Mouse (Mus musculus) heart, embryonic 14.5 days (tissue): ENCODE measurements around the gene Ccndbp1. TPM values are rescaled to one million over a fixed set of nuclear protein-coding genes. Genes with fewer than 3 reads are reported as not detected.
"Not testable (repeated sequence)": the region's sequence is repeated elsewhere in the genome, so short reads cannot be mapped to it uniquely, and the experiment has no call there.

Experiments used
- ATAC-seq: fragments of 200-750 bp; cut with Nextera tagmentation; 2 replicates; pipeline ENCODE4 v1.8.0; 2017; ENCODE audit warnings: low read depth, moderate TSS enrichment; ENCODE audit not compliant: insufficient number of reproducible peaks, insufficient read depth, low FRiP score
- H3K27ac ChIP-seq, 2 experiments: fragments of 200-500 bp in 1 of 2; fragments of 300-500 bp in 1 of 2; sonication (generic) in 1 of 2; replicated peaks in 1 of 2; 2 replicates each; pipeline ENCODE4 v1.5.1; 2012 to 2014; ENCODE audit warnings: low read depth in 2 of 2, low read length in 2 of 2, control low read depth in 1 of 2, mild to moderate bottlenecking in 1 of 2, mixed read lengths in 1 of 2; ENCODE audit not compliant: control insufficient read depth in 1 of 2, insufficient read depth in 1 of 2
- H3K27me3 ChIP-seq: fragments of 300-500 bp; sonication (generic); 2 replicates; pipeline ENCODE4 v1.6.1; 2014; ENCODE audit warnings: mild to moderate bottlenecking, low read length, control low read depth; ENCODE audit not compliant: control insufficient read depth, insufficient read depth
- H3K36me3 ChIP-seq: fragments of 300-500 bp; sonication (generic); 2 replicates; pipeline ENCODE4 v1.6.1; 2014; ENCODE audit warnings: mild to moderate bottlenecking, control low read depth, low read length, mixed read lengths; ENCODE audit not compliant: control insufficient read depth, insufficient read depth
- H3K4me1 ChIP-seq, 2 experiments: fragments of 200-500 bp in 1 of 2; fragments of 300-500 bp in 1 of 2; sonication (generic) in 1 of 2; 2 replicates each; pipeline ENCODE4 v1.6.1; 2012 to 2014; ENCODE audit warnings: low read length in 2 of 2, control low read depth in 1 of 2, mixed read lengths in 1 of 2; ENCODE audit not compliant: control insufficient read depth in 2 of 2, insufficient read depth in 2 of 2
- H3K4me2 ChIP-seq: fragments of 300-500 bp; sonication (generic); 2 replicates; pipeline ENCODE4 v1.6.1; 2014; ENCODE audit warnings: mild to moderate bottlenecking, low read length
- H3K4me3 ChIP-seq, 2 experiments: fragments of 200-500 bp in 1 of 2; fragments of 300-500 bp in 1 of 2; sonication (generic) in 1 of 2; 2 replicates each; pipeline ENCODE4 v1.5.1; 2012 to 2014; ENCODE audit warnings: low read length in 2 of 2, mild to moderate bottlenecking in 2 of 2, control low read depth in 1 of 2, low read depth in 1 of 2, moderate library complexity in 1 of 2; ENCODE audit not compliant: control insufficient read depth in 1 of 2, insufficient read depth in 1 of 2
- H3K9ac ChIP-seq: fragments of 300-500 bp; sonication (generic); 2 replicates; pipeline ENCODE4 v1.6.1; 2014; ENCODE audit warnings: mild to moderate bottlenecking, low read length
- H3K9me3 ChIP-seq: fragments of 300-500 bp; sonication (generic); 2 replicates; pipeline ENCODE4 v1.6.1; 2016; ENCODE audit warnings: low read length, control low read depth; ENCODE audit not compliant: control insufficient read depth
- WGBS: fragments of 180-500 bp; shearing (Covaris S2); extraction: QIAGEN DNeasy Blood & Tissue Kit; methylation state at CpG from one replicate; pipeline ENCODE4 v1.1.7; 2014; 5-methylcytosine and 5-hydroxymethylcytosine counted together
- polyA plus RNA-seq: library from polyadenylated mRNA; unstranded; fragments of >200 nt; fragmentation: Nextera tagmentation; extraction: Ambion mirVana; gene quantifications from 2 replicates; pipeline ENCODE4 v1.2.1, GENCODE M21; 2014

Ccndbp1 gene
- polyA plus RNA-seq, 1 experiment from 2014 or later: 43.7 TPM

DNA sequence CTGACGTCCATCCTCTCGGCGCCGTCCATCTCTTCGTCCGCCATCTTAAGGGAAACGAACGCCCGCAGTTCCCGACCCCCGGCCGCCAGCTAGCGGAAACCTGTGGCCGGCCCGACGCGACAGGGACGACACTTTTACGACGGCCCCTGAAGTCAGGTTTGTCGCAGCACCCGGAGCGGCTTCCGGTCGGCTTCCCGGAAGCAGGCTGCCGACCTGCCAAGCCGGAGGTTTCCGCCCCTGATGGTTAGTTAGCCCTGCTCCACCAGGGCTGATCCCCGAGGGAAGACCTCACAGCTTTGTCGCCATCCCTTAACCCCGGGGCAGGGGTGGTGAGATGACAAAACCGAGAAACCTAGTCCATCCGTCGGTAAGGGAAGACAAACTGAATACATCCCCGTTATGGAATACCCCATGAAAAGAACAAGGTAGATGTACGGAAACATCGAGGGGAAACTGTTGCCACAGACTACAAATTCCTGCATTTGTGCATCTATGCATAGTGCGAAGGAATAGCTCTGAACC lies 37.6 kb upstream of the Ccndbp1 start, which contains the start of gene Ubr1:
TSS of gene Ubr1 (minus strand) at position 157 of the 522 bp plus-strand sequence.
- Histone ChIP-seq H3K4me3 (peak within 1 kb of the TSS; percentile 83 to 92), H3K36me3 (0 out of 2 replicates have a peak, but pooled peaks cover 8% of the 10 kb centered on the region), H3K4me2 (peak within 1 kb of the TSS; percentile 79), H3K27ac (peak within 1 kb of the TSS; percentile 75 to 82), H3K9me3 (no peaks in the 10 kb centered on the region), H3K9ac (peak within 1 kb of the TSS; percentile 86), H3K4me1 (peaks cover 2 to 9% of the 10 kb centered on the region in 2 experiments; a peak in 3 of 4 replicates), H3K27me3 (no peaks in the 10 kb centered on the region)
- peak; percentile 77 for ATAC-seq
- WGBS: under 1% methylated on average over 39 of the region's 39 CpGs

DNA sequence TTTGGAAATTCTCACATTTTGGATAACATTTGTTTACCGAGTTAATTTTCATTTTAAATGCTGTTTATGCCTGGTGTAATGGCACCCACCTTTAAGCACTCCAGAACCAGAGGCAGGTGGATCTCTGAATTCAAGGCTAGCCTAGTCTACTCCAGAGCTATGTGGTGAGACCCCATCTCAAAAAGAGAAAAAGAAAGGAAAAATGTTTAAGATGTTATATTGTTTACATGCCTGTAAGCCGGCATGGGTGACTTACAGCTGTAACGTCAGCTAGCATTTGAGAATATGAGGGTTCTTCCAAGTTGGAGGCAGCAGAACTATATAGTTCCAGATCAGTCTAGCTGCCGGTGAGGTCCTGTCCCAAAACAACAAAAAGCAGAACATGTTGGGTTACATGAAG lies 36.4 kb upstream of the Ccndbp1 start:
- no peak for ATAC-seq
- Histone ChIP-seq H3K9ac (no peak overlapping the region), H3K4me3 (no peak overlapping the region), H3K9me3 (no peaks in the 10 kb centered on the region), H3K27me3 (no peaks in the 10 kb centered on the region), H3K4me2 (no peak overlapping the region), H3K36me3 (0 out of 2 replicates have a peak, but pooled peaks cover 2% of the 10 kb centered on the region), H3K27ac (no peak overlapping the region), H3K4me1 (peaks cover 2 to 9% of the 10 kb centered on the region in 2 experiments; a peak in 3 of 4 replicates)
- WGBS: 92% methylated on average over 4 of the region's 4 CpGs

DNA sequence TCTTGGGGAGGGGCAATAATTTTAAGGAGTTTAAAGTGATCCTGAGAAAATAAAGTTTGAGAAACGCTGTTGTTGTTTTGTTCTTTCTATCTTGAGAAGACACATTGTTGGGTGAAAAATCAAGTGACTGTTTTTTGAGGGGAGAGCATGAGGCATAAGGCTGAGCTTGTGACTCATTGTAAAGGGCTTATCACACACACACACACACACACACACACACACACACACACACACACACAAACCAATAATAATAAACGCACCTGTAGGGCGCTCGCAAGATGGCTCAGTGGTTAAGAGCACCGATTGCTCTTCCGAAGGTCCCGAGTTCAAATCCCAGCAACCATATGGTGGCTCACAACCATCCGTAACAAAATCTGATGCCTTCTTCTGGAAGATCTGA lies 35.9 kb upstream of the Ccndbp1 start:
- not testable (repeated sequence) for H3K27ac ChIP-seq, H3K4me3 ChIP-seq, H3K36me3 ChIP-seq, H3K4me2 ChIP-seq, H3K9me3 ChIP-seq, ATAC-seq, H3K9ac ChIP-seq, H3K27me3 ChIP-seq, H3K4me1 ChIP-seq
- WGBS: 92% methylated on average over 8 of the region's 8 CpGs

DNA sequence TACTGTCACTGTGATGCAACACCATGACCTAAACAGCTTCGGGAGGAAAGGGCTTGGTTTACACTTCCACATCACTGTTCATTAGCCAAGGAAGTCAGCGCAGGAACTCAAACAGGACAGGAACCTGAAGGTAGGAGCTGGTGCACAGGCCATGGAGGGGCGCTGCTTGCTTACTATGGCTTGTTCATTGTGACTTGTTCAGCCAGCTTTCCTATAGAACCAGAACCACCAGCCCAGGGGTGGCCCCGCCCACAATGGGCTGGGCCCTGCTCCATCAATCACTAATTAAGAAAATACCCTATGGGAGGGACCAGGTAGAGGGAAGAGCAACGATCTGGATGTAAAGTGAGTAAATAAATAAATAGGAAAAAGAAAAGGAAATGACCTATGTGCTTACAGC lies 35.2 kb upstream of the Ccndbp1 start:
- Histone ChIP-seq H3K4me2 (no peak overlapping the region), H3K36me3 (no peaks in the 10 kb centered on the region), H3K27ac (no peak overlapping the region), H3K9me3 (no peaks in the 10 kb centered on the region), H3K9ac (no peak overlapping the region), H3K4me3 (no peak overlapping the region), H3K4me1 (peaks cover 4 to 9% of the 10 kb centered on the region in 2 experiments; a peak in 3 of 4 replicates), H3K27me3 (no peaks in the 10 kb centered on the region)
- no peak for ATAC-seq
- WGBS: 20% methylated on average over 5 of the region's 5 CpGs

DNA sequence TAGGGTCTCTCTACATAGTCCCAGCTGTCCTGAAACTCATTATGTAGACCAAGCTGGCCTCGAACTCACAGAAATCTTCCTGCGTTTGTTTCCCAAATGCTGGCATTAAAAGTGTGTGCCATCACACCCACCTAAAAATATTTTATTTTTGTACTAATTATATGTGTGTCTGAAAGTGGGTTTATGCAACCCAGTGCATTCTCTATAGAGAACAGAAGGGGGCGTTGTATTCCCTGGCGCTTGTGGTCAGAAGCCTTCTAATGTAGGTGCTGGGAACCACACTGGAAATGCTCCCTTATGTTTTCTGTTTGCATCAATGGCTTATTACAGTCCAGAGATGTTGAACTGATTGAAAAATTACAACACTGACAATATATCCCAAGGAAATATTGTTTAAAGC lies 31.9 kb upstream of the Ccndbp1 start:
- WGBS: 51% methylated on average over 4 of the region's 4 CpGs
- ATAC-seq: no peak
- H3K27ac ChIP-seq: no peak overlapping the region
- H3K27me3 ChIP-seq: no peaks in the 10 kb centered on the region
- H3K4me1 ChIP-seq: peaks cover 0 to 4% of the 10 kb centered on the region in 2 experiments; a peak in 1 of 4 replicates
- no peaks in the 10 kb centered on the region for H3K36me3 ChIP-seq
- H3K9me3 ChIP-seq: no peaks in the 10 kb centered on the region
- peak overlapping the region; percentile 96 for H3K4me2 ChIP-seq
- H3K4me3 ChIP-seq: no peak overlapping the region
- no peak overlapping the region for H3K9ac ChIP-seq

DNA sequence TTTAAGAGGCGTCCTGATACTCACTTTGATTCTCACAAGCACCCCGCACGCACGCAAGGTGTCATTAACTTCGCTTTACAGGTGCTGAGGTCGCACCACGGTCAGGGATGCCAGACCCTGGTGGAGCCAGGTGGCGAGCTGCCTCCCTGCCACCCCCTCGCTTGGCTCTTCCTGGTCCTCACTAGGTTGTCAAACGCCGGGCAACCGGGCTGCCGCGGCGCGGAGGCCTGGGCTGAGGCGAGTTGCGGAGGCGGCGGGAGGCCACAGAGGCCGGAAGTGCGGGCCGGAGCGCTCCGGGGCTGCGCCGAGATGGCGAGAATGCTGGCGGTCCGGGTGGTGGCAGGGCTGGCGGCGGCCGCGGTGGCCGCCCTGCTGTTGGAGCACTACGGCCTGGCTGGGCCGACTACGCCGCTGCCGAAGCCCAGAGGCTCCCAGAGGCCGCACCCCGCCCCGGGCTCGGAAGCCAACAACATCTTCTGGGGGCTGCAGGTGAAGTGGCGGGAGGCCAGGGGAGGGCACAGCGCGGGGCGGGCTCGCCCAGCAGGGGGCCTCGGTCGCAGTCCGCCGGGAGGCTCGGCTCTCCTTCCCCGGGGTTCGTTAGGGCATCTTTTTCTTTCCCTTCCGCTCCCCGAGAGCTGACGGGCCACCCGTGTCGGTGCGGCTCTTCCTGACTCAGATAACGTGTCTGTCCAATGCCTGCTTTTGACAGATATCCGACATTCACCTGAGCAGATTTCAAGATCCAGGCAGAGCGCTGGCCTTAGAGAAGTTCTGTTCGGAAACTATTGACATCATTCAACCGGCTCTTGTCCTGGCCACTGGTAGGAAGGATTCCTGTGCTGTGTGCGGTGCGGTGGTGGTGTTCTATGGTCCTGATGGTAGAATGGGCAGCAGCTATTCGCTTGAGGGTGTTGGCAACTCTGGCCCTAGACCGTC lies 30.9 kb upstream of the Ccndbp1 start, which contains the start of gene Tmem62:
TSS of gene Tmem62 (plus strand) at position 28 of the 936 bp plus-strand sequence.
- H3K4me3 ChIP-seq: peak within 1 kb of the TSS; percentile 79 to 95
- no peaks in the 10 kb centered on the region for H3K9me3 ChIP-seq
- H3K27ac ChIP-seq: peak within 1 kb of the TSS; percentile 4 to 42; a peak in 3 of 4 replicates
- H3K27me3 ChIP-seq: no peaks in the 10 kb centered on the region
- H3K4me2 ChIP-seq: peak within 1 kb of the TSS; percentile 96
- H3K9ac ChIP-seq: peak within 1 kb of the TSS; percentile 82
- H3K4me1 ChIP-seq: peaks cover 0 to 4% of the 10 kb centered on the region in 2 experiments; a peak in 1 of 4 replicates
- no peaks in the 10 kb centered on the region for H3K36me3 ChIP-seq
- WGBS: under 1% methylated on average over 59 of the region's 71 CpGs
- ATAC-seq: peak; percentile 78

DNA sequence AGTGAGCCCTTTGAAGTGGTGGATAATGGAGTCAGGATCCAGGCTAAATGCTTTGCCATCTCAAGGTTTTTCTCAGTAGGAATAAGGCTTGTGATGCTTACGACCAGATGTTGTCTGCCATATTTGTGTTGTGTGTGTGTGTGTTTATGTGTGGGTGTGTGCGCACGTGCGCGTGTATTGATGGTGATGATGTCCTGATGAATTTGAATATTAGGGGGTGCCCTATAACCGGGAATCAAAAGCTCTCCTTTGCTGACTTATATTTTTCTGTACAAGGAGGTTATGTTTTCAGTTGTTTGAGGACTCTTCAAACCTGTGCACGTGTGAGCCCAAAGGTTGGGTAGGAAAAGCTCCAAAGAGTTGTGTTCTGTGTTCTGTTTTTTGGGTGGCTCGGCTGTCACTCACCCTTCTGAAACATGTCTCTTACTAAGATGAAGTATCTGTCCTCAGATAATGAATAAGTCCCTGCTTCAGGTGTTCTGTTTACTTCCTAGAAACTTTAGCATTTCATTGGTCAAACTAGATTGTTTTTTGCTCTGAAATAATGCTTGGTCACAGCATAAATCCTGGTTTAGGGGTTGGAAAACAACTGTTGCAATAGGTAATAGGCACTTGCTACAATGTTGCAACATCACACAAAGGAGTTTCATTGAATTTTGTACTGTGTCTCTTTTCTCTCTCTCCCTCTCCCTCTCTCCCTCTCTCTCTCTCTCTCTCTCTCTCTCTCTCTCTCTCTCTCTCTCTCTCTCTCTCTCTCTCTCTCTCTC lies 30.1 kb upstream of the Ccndbp1 start:
- peak overlapping the region in 1 of 2 experiments; percentile 4; a peak in 1 of 4 replicates for H3K27ac ChIP-seq
- H3K9ac ChIP-seq: peak overlapping the region; percentile 82; the same call in 1 of the 2 replicates
- no peak for ATAC-seq
- no peaks in the 10 kb centered on the region for H3K9me3 ChIP-seq
- 78% methylated on average over 8 of the region's 8 CpGs for WGBS
- H3K4me1 ChIP-seq: peaks cover 0 to 2% of the 10 kb centered on the region in 2 experiments; a peak in 1 of 4 replicates
- H3K27me3 ChIP-seq: no peaks in the 10 kb centered on the region
- peak overlapping the region; percentile 96 for H3K4me2 ChIP-seq
- peak overlapping the region; percentile 79 to 95 for H3K4me3 ChIP-seq
- no peaks in the 10 kb centered on the region for H3K36me3 ChIP-seq
